Mouse (Mus musculus) splenic B cell, adult 2 months (primary cell): ENCODE results near the gene Ms4a18.
A peak's percentile ranks its signal among the peaks of the same experiment; 100 is the strongest.

Source experiments
- DNase-seq: peaks from one replicate; pipeline ENCODE4 v3.0.0-alpha.2; 2011; ENCODE audit warnings: low read depth, low spot score
- H3K27me3 ChIP-seq: 2 replicates; pipeline ENCODE4 v1.6.1; 2012; ENCODE audit warnings: mild to moderate bottlenecking, low read length, moderate library complexity, mixed read lengths; ENCODE audit not compliant: control insufficient read depth, poor library complexity, insufficient read depth, severe bottlenecking
- H3K36me3 ChIP-seq: 2 replicates; pipeline ENCODE4 v1.6.1; 2012; ENCODE audit warnings: mild to moderate bottlenecking, low read length, moderate library complexity, mixed read lengths; ENCODE audit not compliant: control insufficient read depth, poor library complexity, insufficient read depth, severe bottlenecking

Ms4a18 gene

DNA sequence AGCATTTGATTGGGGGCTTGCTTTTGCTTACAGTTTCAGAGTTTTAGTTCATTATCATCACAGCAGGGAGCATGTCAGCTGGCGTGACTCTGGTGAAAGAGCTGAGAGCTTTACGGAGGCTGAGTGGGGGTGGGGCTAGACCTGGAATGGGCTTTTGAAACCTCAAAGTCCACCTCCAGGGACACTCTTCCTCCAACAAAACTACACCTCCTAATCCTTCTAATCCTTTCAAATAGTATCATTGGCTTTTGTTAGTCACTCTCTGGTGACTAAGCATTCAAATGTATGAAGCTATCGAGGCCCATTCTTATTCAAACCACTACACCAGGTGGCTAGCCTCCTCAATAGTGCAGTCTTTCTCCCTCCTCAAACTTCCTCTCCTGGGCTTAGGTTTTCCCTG, 45.2 kb downstream of the Ms4a18 start:
- Histone ChIP-seq H3K27me3 (no peaks in the 10 kb centered on the region), H3K36me3 (no peaks in the 10 kb centered on the region)
- DNase-seq: no peak

DNA sequence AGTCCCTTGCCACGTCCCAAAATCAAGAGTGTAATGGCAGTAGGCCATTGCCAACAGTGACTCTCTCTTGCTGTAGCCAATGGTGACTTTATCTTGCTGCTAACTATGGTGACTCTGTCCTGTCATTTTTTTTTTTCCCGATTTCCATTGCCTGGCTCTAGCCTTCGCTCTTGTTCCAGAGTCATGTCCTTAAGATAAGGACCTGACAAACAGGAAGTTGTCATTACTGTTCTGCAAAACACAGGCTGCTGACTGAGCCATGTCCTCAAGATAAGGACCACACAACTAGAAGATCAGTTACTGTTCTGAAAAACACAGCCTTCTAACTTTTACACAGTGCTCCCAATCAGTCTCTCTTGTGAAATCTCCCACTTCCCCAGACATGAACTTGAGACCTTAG, 47.4 kb downstream of the Ms4a18 start:
- Histone ChIP-seq H3K27me3 (no peaks in the 10 kb centered on the region), H3K36me3 (no peaks in the 10 kb centered on the region)
- DNase-seq: no peak

DNA sequence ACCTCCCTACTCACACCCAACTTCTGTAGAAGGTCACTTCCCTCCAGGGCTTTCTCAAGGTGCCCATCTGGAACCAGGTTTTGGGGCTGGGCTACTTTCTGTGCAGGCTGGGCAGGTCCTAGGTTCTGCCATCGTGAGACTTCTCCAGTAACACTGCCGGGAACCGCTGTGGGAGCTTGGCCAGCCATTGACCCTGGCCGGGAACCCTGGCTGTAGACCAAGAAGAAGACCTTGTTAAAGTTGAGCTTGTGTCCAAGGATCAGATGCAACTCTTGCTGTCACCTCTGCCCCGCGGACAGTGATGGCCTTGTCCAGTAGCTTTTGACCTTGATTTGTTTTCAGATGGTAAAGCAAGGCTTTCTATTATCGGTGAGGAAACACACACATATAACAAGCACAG, 49.3 kb downstream of the Ms4a18 start:
- no peak for DNase-seq
- Histone ChIP-seq H3K27me3 (no peaks in the 10 kb centered on the region), H3K36me3 (no peaks in the 10 kb centered on the region)

DNA sequence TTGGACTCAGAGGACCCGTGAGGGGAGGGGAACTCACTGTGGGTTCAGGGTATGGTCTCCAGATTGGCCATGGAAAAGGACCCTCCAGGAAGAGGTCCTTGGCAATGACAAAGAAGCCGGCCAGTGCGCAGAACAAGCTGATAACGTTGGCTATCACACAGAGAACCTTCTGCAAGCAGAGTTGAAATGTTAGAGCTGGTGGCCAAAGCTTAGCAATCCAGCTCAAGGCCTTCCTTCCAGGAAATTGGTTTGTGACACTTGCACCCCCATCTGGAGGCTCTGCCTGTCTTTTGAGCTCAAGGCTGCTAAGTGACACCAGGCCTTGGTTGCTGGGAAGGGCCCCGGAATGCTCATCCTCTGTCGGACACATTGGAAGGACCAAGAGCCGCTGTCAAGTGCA, 52.1 kb downstream of the Ms4a18 start:
- H3K36me3 ChIP-seq: no peaks in the 10 kb centered on the region
- H3K27me3 ChIP-seq: no peaks in the 10 kb centered on the region
- no peak for DNase-seq

DNA sequence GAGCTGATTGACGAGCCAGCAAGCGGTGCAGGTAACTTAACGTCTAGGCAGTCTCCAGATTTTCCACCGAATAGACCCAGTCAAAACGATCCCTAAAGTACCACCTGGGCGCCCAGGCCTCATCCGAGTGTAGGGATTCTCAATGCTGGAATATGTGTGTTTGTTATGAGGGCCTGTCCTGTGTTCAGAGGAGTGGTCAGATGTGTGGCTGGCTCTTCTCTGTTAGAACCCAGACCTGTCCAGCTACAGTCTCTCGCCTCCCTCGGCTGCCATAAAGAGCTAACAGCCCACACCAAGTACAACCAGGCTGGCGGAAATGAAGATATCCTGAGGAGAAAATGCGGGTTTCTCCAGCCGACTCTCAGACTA, 57.9 kb downstream of the Ms4a18 start:
- Histone ChIP-seq H3K36me3 (no peaks in the 10 kb centered on the region), H3K27me3 (no peaks in the 10 kb centered on the region)
- no peak for DNase-seq

DNA sequence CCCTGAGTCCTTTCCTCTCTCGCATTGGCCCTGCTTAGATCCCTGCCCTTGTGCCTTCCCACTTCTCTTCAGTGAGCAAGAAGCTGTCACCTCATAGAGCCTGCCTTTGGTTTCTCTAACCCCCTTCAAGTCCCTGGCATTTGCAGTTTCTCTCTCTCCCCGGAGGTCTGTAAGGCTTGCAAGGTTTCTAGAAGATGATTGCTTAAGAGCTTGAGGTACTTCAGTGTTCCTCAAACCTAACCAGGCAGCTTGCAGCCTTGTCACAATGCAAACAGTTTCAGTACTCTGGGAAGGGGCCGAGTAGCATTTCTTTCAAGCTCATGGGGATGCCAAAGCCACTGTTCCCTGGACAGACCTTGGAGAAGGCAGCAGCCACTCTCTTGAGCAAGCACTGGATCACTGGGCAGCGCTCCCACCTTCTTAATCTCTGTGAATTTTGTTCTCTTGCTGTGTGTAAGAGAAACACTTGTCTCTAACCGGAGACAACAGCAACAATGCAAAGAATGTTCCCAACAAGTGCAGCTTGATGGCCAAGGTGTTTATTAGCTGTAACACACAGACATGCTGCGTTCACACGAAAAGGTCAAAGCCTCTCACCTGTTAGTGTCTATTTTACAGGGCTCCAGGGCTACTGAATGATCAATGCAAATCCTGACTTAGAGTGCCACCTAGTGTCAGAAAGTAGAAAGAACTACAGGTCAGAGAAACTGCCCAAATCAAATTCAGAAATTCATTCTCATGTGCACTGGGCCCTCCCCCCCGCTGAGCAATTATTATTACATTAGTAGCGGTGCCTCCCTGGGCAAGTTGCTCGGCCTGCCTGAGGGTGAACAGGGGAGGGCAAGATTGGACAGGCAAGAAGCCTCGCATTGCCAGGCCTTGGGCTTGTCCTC, 58.5 kb downstream of the Ms4a18 start:
- DNase-seq: peak; percentile 88
- H3K36me3 ChIP-seq: no peaks in the 10 kb centered on the region

DNA sequence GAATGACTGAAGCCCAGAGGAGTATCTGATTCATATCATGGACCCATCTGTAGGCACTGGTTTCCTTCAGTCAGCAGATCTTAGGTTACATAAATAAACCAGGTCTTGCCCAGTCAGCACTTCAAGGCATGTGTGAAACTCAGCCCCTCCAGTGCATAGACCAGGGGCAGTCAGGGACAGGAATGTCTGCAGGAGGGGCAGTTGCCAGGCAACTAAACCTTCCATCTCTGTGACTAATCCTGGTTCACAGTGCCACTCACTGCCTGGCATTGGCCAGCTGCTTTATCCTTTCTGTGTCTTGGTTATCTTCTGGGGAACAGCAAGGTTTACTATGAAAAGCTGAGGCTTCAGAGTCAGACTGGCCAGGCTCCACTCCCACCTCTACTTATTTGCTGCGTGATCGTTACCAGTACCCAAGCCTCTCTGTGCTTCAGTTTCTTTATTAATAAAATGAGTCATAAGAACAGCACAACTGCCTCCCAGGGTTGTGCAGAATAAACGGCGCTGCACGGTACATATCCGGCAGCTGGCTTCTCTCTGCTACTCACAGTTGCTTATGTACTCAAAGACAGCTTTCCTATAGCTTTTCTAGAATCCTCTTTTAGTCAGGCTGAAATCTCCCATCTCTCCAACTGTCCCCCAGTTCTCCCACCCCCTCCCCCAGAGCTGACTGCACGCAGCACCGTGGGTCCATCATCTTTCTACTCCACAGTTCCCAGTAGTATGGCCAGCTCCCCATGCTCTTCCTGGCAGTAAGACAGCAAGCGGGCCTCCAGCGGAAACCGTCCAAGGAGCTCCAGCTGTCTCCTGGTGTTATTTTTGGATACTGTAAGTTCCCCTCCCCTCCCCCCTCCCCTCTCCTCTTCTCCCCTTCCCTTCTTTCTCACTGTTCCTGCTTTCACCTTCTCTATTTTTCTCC, 65.6 kb downstream of the Ms4a18 start:
- no peak for DNase-seq
- no peaks in the 10 kb centered on the region for H3K27me3 ChIP-seq
- H3K36me3 ChIP-seq: no peaks in the 10 kb centered on the region

More for the DNA sequence above, 58.5 kb downstream of the Ms4a18 start:
- H3K27me3 ChIP-seq: no peaks in the 10 kb centered on the region

DNA sequence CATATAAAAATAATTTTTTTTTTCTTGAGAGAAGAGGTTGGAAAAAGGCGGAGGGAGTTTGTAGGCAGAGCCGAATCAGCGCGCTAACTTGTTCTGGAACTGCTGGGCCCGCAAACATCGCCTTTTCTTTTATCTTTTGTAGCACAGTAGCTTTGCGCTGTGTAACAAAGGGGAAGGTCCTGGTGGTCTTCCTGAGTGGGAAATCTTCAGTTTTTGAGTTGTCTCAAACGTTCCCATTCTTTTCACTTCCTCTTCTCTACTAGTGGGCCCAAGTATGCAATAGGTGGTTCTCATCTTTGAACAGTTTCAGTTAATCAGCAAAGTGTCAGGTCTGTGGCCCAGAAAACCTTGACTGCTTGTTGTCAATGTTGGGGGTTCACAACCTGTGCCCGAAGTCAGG, 68.3 kb downstream of the Ms4a18 start:
- no peaks in the 10 kb centered on the region; the same call in 1 of the 2 replicates for H3K36me3 ChIP-seq
- H3K27me3 ChIP-seq: no peaks in the 10 kb centered on the region
- DNase-seq: peak; percentile 34

DNA sequence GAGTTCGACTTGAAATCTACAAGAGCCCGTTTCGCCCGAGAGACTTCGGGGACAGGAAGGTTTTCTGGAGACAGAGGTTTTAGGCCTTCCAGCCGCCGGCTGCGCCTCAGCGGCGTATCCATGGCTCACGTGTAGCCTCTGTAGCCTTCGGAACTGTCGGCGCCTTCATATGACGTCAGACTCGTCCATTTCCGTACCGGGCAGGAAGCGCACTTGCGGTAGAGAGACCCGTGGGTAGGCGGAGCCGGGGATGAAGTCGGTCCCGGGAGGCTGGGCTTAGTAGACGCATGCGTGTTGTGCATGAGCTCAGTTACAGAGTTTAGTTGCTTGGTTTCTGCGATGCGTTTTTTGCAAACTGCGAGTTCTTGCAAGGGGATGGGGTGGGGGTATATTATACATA, 68.7 kb downstream of the Ms4a18 start, which contains the start of gene Ccdc86:
TSS of gene Ccdc86 (minus strand) at position 155 of the 400 bp plus-strand sequence.
- peak; percentile 99 for DNase-seq
- H3K36me3 ChIP-seq: no peaks in the 10 kb centered on the region; the same call in 1 of the 2 replicates
- no peaks in the 10 kb centered on the region for H3K27me3 ChIP-seq

DNA sequence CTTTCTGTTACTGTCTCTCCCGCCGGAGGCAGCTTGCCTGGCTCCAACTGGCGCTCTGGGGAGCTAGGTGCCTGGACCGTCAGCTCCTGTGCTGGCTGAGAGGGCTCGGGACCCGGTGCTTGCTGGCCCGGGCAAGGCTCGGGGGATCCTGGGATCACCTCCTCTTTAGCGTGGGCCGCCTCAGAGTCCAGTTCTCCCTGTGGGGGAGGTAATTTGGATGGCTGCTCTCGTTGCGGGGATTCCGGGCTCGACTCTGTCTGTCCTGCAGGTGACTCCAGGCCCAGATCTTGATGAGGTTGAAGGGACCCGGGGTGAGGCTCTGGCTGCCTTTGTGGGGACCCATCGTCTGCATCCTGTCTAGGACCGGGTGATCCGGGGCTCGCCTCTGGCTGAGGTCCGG, 69.4 kb downstream of the Ms4a18 start:
- H3K27me3 ChIP-seq: no peaks in the 10 kb centered on the region
- H3K36me3 ChIP-seq: no peaks in the 10 kb centered on the region; the same call in none of the 2 replicates
- DNase-seq: peak; percentile 20

DNA sequence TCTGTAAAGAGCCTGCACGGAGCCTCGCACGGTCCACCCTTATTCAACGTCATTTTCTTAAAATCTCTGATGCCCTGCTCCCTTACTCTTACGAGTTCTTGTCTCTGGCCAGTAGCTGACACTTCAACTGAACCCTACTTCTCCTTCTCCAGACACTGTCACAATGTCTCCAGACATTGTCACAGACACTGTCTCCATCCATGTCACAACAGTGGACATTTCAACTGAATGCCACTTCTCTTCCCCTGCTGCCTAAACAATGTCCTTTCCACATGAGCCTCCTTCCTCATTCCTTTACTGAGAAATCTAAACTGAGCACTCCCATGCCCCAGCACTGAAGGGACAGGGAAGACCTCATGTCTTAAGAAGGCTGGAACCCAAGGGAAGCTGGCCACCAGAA, 70.6 kb downstream of the Ms4a18 start:
- Histone ChIP-seq H3K36me3 (peaks cover 3% of the 10 kb centered on the region), H3K27me3 (no peaks in the 10 kb centered on the region)
- DNase-seq: no peak
